Mouse (Mus musculus) c-Kit-positive CD71-negative TER-119-negative erythroid progenitor cells, embryonic 14.5 days (primary cell): Measurements from ENCODE around the gene Mboat2.

Source experiments
- DNase-seq: peaks from one replicate; pipeline ENCODE4 v3.0.0-alpha.2; 2013; ENCODE audit warnings: low read depth

Gene Mboat2

DNA sequence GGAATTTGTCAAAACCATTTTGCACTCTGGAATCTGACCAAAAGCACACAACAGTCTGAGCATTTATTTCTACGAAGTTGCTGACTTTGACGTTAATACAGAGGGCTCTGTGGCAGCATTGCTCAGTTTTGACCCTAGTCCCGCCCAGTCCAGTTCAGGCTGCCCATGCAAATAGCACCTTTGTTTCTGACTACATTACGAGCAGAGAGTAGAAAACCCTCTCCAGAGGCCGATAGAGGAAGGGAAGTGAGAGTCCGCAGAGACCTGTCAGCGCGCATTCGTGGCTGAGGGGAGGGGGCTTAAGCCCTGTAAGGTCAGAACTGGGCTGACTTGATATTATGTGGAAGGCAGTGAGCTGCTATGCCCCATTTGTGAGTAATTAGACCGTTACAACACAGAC, 69.0 kb downstream of the Mboat2 start:
- no peak for DNase-seq

DNA sequence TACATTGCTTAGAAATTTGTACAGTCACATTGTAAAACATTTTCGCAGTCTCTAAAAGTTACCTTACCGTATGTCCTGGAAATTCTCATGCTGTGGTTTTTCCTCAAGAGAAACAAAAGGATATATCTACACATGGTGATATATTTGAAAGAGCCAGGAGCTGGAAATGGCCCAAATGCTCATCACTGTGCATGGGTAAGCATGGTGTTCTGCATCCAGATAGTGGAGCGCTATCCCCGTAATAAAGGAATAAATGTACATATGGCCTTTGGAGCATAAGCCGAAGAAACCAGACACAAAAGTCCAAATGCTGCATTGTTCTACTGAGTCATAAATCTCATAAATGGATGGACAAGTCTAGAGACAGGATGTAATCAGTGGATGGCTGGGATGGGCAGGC, 72.1 kb downstream of the Mboat2 start:
- no peak for DNase-seq

DNA sequence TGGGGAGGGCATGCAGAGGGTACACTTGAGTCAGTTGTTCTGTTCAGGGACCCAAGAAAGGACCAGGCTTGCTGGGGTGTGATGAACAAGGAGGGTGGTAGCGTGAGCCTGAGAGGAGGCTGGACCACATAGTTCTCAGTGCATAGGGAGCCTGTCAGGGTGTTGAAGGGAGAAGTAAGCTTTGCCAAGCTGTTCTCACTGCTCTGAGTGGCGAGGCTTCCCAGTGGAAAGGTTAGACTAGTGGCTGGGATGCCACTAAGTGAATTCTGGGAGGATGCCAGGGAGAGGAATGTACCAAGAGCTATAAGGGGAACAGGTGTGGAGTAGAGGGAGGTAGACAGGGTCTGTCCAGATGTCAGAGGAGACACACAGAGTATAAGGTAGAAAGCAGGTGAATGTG, 77.2 kb downstream of the Mboat2 start:
- DNase-seq, result no peak

DNA sequence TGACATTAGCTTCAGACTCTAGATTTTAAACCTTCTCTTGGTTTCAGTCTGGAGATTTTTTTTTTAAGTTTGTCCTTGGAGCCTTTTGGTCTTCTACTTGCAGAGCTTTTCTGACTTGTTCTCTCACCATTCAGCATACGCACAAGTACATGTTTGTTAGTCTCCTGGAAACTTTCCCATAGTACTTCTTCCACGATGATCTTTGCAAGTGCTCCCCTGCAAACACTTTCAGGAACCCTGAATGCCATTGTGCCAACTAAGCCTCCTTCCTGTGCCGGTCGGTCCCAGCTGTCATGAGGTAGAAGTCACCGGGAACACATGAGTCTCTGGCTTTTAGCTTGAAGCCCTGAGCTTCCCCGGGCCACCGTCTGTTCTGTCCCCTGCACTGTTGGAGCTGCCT, 79.0 kb downstream of the Mboat2 start:
- no peak for DNase-seq

DNA sequence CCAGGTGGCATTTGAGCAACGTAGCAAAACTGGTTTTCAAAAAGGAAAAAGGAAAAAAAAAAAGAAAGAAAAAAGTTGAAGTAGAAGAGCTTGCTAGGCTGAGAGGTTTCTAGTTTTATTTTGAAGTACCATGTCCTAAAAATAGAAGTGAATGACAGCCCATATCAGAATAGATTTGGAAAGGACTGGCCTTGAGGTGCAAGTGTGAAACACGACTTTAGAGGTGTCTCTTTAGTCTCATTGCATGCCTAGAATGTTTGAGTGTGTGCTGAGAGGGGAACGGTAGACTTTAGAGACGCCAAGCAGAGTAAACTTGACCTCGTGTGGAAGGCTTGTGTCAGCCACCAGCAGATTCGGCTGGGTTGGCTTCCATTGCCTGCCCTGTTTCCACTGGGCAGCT, 81.5 kb downstream of the Mboat2 start:
- DNase-seq, result no peak

DNA sequence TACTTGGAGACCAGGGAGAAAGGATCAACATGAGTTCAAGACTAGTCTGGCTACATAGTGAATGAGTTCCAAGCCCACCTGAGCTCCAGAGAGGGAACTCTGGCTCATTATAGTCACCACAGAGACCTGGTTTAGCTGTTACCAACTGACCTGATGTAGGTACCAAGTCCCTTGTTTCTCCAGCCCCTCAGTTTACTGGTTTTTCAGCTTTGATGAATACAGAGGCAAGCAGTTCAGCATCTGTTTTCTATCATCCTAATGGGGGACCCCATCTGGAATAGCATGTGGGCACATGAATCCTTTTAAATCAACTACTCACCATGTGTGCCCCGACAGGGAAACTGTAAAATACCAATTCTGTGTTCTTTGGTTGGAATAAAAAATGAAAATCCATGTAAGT, 82.2 kb downstream of the Mboat2 start:
- DNase-seq, result no peak

DNA sequence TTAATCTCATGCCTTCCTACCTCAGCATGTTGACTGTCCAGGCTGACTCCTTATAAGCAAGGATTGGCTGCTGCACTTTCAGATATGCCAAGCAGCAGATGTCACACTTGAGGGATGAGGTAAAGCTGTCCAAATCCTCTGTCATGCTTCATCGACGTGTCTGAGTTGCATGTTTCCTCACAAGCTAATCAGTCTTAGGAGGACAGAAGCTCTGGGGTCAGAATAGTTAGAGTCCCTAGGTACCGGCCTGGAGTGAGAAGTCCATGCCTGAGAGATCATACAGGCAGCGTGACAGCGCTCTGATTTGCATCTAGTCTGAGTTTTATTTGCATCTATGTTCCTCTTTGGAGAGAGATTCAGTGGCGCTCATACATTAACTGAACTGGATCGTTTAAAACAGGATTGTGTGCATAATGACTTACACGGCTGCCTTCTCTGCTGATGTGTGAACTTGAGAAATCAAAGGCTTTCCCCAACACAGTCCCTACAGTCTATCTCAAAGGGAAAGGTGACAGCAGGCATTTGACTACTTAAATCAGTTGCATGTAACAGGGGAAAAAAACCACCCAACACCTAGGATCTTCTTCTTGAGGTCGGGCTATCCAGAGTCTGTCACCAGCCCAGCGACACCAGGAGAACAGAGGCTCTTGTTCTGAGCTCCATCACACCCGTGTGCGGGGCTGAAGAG, 88.0 kb downstream of the Mboat2 start:
- DNase-seq, result no peak

DNA sequence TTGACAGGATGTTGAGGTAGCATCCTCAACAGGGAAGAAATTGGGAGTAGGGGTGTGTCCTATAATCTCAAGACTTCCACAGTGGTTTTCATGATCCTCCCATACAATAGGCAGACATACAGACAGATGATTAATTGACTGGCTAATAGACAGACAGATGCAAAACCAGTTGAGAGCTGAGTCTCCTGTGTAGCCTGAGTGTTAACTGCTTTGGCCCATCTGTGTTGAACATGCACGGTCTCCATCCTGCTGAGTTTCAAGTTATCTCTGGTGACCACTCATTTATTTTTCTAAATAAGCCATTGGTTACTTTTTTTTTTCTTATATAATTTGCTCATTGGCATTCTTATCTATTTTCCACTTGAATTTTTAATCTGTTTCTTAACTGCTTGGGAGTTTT, 90.2 kb downstream of the Mboat2 start:
- no peak for DNase-seq

DNA sequence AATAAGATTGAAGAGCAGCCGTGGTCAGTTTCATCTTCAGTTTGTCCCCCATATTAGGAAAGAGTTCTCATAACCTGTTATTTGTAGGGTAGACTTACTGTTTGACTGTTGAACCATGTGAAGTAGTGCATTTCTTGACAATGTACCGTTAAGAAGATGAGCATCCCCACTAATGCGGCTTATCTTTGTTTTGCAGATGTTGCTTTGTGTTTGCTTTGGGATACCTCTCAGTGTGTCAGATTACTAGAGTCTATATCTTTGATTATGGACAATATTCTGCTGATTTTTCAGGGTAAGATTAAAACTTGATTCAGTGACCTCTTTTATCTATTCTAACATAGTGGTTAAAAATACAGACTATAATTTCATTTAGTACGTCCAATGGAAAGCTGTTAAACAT, 93.3 kb downstream of the Mboat2 start:
- DNase-seq, result no peak

DNA sequence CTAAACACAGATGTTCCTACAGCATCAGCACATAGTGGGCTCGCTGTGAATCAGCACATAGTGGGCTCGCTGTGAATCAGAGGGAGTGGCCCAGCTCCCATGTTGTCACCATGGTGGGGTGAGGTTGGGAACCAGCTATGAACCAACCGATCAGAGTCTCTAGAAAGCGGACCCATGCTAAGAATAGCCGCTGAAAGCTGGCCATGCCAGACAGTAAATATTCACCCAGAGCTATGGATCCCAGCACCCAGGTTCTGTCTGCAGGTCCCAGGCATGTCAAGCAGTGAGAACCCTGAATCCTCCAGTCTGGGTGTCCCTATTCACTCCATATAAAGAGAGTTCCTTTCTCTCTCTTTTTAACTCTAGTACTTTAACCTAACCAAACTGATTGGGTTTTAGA, 94.6 kb downstream of the Mboat2 start:
- no peak for DNase-seq

DNA sequence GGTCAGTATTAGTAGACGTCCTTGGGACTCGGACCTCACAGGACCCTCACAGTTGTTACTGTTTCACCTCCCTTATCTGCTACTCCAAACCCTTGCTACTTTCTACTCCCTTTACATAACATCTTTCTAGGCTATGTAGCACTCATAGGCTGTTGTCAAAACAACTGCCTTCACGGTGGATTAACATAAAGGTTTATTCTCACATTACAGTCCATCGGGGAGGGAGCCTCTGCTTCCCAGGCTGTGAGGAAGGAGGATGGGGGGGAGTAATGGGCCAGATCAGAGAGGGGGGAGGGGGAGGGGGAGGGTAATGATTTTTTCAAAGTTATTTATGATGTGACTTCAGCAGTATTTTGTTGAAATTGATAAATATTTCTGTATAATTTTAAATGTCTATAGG, 95.0 kb downstream of the Mboat2 start:
- DNase-seq, result no peak

DNA sequence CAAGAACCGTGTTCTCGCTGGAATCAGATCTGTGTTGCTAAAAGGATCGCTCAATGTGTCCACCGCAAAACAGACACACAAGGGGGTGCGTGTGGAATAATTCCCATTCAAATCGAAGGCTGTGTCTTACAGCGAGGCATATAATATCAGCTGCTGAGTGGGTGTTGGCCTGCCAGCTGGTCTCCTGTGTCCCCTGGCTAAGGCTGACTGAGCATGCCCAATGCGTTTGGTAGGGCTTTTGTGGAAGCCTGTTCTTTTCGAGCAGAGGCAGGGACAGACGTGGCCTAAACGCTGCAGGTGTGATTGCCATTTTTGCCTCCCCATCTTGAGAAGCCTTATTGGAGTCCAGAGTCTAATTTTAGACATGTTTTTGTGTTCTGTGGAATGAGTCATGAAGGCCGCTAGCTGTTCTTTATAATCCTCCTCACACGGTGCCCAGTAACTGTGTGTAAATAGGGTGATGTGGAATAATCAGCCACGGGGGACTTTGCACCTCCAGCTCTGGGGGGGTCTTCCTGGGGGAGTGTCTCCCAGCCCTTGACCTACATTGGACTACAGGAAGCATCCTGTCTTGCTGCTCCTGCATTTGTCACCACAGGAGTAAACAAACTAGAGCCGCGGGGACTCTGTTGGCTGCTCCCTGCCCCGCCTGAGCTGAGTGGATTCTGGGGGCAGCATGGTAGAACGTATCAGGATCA, 97.5 kb downstream of the Mboat2 start:
- no peak for DNase-seq

DNA sequence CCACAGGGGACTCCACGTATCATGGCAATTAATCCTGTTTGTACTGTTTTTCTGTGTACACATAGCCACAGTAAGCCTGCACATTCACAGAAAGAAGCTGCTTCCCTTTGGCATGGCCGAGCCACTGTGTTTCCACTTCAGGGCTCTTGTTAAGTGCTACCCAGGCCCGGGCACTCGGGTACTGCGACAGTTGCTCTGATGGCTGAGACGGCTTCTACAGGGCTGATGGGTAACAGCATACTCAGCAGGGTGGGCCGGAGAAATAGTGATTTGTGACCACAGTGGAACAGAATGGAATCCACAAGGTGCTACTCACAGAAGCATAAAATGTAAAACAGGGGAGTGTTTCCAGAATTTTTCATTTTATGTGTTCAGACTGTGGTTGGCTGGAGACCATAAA, 98.4 kb downstream of the Mboat2 start:
- no peak for DNase-seq

DNA sequence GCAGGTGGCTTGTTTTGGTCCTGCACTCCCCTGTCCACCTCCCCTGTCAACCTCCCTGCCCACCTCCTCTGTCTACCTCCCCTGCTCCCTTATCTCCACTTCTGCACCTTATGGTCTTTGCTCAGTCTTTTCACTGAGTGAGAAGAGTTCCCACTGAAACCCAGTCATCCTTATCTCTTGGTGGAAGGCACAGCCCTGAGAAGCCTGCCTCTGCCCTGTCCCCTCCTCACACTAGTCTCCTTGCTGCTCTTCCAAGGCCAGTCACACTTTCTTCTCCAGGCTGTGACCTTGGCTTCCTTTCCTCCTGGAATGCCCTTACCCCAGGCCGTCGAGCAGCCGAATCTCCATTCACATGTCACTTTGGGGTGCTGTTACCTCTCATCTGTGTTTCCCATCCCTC, 100.1 kb downstream of the Mboat2 start:
- DNase-seq, result no peak

DNA sequence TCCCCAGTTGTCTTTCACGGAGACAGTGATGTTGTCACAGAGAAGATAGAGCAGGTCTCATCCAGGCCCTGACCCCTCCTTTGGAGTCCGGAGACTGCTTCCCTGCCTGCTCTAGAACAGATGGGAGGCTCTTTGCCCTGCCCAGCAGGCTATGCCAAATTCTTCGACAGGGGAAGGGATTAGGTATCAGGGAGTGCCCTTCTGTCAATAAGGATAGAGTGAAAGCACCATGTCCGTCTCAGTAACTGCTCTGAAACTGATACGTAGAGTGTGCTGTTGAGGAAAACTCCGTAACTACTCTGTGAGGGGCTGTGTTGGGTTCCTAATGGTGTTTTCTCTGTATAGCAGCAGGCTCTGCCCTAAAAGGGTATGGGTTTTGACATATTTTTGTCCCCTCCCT, 101.4 kb downstream of the Mboat2 start:
- no peak for DNase-seq

DNA sequence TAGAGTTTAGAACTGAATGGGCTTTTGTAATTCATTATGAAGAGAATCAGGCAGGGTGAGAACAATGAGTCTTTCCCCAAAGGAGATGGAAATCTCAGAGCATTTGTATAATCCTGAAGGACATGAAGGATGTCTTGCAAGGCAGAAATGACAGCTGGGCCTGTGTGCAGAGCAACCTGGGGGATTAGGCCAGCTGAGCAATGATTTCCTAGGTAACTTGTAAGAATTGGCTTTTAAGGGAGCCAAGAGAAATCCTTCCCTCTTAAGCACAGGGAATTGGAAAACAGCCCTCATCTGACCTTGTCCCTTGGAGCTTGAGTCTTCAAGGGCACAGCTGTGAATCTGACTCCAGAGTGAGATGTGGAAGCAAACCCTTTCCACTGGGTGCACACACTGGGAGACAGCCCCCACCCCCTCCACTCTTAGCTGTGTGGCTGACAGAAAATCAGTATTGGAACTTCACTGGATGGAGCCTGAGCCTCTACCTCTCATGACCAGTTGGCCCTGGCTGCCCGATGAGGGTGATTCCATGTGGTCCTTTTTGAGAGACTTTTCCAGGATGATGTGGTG, 102.6 kb downstream of the Mboat2 start:
- no peak for DNase-seq

DNA sequence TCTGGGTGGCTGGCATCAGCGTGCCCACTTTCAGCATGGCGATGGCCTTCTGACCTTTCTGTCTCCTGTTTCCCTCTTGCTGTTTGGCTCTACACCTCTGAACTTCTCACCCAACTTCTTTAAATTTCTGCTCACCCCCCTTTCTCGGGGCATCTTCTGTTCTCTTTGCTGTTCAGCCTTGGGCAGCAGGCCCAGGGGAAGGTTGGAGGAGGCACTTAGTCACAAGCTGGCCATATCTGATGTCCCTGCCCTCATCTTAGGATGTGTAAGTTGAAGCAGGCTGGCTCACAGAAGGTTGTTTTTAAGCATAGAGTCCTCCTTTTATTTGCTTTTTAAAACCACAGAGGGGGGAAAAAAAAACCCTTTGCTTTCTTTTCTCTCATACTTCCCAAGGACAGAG, 103.3 kb downstream of the Mboat2 start:
- DNase-seq, result no peak

DNA sequence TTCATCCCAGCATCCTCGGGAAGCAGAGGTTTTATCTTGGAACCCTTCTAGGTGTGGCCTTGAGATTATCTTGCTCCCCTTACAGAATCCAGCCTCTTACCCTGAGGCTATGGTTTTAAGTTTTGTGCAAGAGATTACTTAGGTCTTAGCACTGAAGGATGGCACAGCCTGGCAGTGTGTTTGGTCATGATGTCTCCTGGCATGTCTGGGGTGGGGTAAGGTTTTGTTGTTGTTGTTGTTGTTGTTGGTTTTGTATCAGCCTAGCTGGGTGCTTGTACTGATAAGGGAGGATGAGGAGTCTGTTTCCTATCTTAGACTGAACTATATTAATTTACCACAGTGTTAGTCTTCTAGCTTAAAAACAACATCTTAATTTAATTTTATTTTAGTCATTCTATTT, 105.6 kb downstream of the Mboat2 start:
- DNase-seq, result no peak

DNA sequence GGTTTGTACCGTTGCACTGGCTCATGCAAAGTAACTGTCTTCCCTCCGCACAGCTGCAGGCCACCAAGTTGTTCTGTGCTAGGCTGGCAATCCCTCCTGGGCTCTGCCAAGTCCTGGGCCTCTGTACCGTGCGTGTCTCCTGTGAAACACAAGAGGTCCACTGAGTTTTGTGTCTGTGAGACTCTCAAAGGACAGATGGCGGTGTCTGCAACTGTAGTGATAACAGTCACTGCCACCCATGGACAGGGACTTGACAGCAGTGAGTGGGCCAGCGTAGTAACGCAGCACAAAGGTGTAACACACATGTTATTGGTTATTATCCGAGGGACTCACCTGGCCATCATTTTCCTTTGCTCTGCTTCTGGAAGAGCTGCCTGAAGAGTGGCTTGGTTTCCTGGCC, 108.7 kb downstream of the Mboat2 start:
- DNase-seq, result no peak

DNA sequence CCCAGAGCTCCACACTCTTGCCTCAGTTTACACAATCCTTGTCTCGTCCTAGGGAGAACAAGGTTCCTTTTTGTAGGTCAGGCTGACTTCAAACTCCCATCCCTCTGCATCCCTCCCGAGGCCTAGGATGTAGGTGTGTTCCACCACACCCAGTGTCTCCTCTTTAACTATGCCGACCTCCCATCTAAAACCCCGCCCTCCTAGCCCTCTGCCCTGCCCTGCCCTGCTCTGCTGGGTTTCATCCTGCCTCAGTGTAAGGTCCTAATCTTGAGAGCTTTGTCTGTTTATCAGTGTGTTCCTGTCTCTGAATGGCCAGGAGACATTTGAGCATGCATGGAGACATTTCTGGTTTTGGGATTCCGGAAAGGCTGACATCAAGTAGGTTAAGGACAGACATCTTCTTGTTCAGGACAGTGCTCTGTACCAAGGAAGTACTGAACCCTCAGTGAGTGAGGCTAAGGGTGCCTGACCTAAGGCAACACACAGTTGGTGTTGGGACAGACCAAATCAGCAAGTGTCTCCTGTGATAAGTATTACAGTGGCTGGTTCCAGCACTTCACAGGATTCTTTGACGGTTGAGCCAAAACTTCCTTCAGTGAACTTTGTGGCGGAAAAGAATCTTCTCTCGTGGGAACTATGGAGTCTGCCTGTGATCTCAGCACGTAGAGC, 112.1 kb downstream of the Mboat2 start:
- DNase-seq, result no peak

DNA sequence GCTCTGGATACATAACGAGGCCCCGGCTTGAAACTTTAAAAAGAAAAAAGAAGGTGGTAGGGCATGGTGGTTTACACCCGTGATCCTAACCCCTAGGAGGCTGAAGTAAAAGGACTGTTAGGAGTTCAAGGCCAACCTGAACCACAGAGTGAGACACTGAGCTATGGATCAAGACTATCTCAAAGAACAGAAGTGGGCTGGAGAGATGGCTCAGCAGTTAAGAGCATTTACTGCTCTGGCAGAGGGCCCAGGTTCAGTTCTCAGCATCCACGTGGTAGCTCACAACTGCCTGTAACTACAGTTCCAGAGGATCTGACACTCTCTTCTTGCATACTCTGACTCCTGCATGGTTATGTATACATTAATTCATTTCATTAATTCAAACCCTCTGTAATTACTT, 112.7 kb downstream of the Mboat2 start:
- no peak for DNase-seq

DNA sequence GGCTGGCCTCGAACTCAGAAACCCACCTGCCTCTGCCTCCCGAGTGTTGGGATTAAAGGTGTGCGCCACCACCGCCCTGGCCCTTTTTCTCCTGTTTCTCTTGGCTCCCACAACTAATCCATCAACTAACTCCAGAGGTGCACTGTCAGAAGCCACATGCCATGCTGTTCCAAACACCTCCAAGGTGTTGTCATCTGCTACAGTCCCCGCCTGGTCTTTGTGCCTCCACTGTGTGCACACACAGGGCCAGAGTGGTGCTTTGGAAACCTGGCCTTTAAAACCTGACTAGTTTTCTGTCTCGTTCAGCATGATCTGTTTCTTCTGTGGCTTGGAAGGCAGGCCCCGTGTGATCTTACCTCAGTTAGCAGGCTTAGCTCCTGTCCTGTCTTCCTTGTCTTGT, 113.9 kb downstream of the Mboat2 start:
- no peak for DNase-seq

DNA sequence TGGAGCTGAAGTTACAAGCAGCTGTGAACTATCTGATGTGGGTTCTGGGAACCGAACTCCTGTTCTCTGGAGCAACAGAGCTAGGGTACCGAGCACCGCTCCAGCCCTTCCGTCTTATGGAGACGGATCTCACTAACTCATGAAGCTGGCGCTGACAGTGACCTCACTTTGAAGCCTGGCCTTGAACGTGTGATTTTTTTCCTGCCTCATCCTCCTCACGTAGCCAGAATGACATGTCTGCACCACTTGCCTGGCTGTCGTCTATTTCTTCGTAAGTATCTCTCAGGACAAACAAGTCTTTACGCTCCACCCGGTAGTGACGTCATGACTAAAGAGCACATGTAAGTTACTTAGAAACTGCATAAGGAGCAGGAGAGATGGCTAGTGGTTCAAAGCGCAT, 116.4 kb downstream of the Mboat2 start:
- no peak for DNase-seq
